Mouse (Mus musculus) liver, postnatal 0 days (tissue): ENCODE measurements at regions not wholly inside any gene's neighbourhood (a gene's known extent, or its start where the extent isn't known, plus 50 kb on each side); places are given as distances from the start of the nearest gene placed in this dataset.

Experiments
- ATAC-seq: fragments of 200-750 bp; cut with Nextera tagmentation; 2 replicates; pipeline ENCODE4 v1.8.0; 2017; ENCODE audit warnings: mild to moderate bottlenecking, moderate library complexity
- DNase-seq: peaks from one replicate; pipeline ENCODE4 v3.0.0-alpha.2; 2016
- H3K27ac ChIP-seq: fragments of 300-500 bp; sonication (generic); 2 replicates; pipeline ENCODE4 v1.5.1; 2014; ENCODE audit warnings: antibody characterized with exemption, moderate library complexity, mild to moderate bottlenecking, low read depth
- H3K27me3 ChIP-seq: fragments of 300-500 bp; sonication (generic); 2 replicates; pipeline ENCODE4 v1.6.1; 2014; ENCODE audit warnings: low read length, control low read depth, mixed read lengths; ENCODE audit not compliant: insufficient read depth
- H3K36me3 ChIP-seq: fragments of 300-500 bp; sonication (generic); replicated peaks from 2 replicates; pipeline ENCODE4 v1.6.1; 2014; ENCODE audit warnings: mild to moderate bottlenecking, control low read depth, low read length, moderate library complexity, mixed read lengths; ENCODE audit not compliant: insufficient read depth
- H3K4me1 ChIP-seq: fragments of 300-500 bp; sonication (generic); 2 replicates; pipeline ENCODE4 v1.6.1; 2014; ENCODE audit warnings: antibody characterized with exemption, mild to moderate bottlenecking, control low read depth; ENCODE audit not compliant: insufficient read depth
- H3K4me2 ChIP-seq: fragments of 300-500 bp; sonication (generic); 2 replicates; pipeline ENCODE4 v1.6.1; 2014; ENCODE audit warnings: low read depth, mild to moderate bottlenecking, low read length, moderate library complexity, mixed read lengths
- H3K4me3 ChIP-seq: fragments of 300-500 bp; sonication (generic); 2 replicates; pipeline ENCODE4 v1.5.1; 2014; ENCODE audit warnings: low read depth, low read length
- H3K9ac ChIP-seq: fragments of 300-500 bp; sonication (generic); replicated peaks from 2 replicates; pipeline ENCODE4 v1.6.1; 2014; ENCODE audit warnings: mild to moderate bottlenecking, moderate library complexity
- H3K9me3 ChIP-seq: fragments of 300-500 bp; sonication (generic); 2 replicates; pipeline ENCODE4 v1.6.1; 2016; ENCODE audit warnings: mild to moderate bottlenecking, control low read depth, low read length, mixed read lengths
- CTCF ChIP-seq: sonication (generic); IDR thresholded peaks from 2 replicates; pipeline ENCODE4 v1.5.1; 2016; ENCODE audit warnings: antibody characterized with exemption, low read depth
- EP300 ChIP-seq: IDR thresholded peaks from 2 replicates; pipeline ENCODE4 v1.6.1; 2016; ENCODE audit warnings: antibody characterized with exemption, low read depth, mild to moderate bottlenecking
- WGBS: fragments of 180-500 bp; shearing (Covaris S2); extraction: QIAGEN DNeasy Blood & Tissue Kit; methylation state at CpG from one replicate; pipeline ENCODE4 v1.1.7; 2014; ENCODE audit not compliant: insufficient replicate concordance; 5-methylcytosine and 5-hydroxymethylcytosine counted together

GRCm38 (mm10) chr11:24750144-24750779, 672.4 kb downstream of the Bcl11a start:
- no peak for TF ChIP-seq CTCF
- no peak for TF ChIP-seq EP300
- Histone ChIP-seq H3K4me1 (no peaks in the 10 kb centered on the region), H3K27ac (no peak overlapping the region), H3K9me3 (no peaks in the 10 kb centered on the region), H3K36me3 (no peaks in the 10 kb centered on the region), H3K4me2 (no peak overlapping the region), H3K9ac (no peak overlapping the region), H3K27me3 (no peaks in the 10 kb centered on the region), H3K4me3 (no peak overlapping the region)
- DNase-seq (no peak), ATAC-seq (no peak)
- 50% methylated on average over 7 of the region's 7 CpGs for WGBS

- Histone ChIP-seq H3K4me3 (no peak overlapping the region), H3K4me1 (no peaks in the 10 kb centered on the region), H3K36me3 (no peaks in the 10 kb centered on the region), H3K9me3 (no peaks in the 10 kb centered on the region), H3K27ac (no peak overlapping the region), H3K9ac (no peak overlapping the region), H3K4me2 (no peak overlapping the region), H3K27me3 (no peaks in the 10 kb centered on the region)
- no peak for ATAC-seq
- no peak for DNase-seq
- TF ChIP-seq EP300, result no peak
- no peak for TF ChIP-seq CTCF
Observed at GRCm38 (mm10) chr11:24758130-24758529, 680.3 kb downstream of the Bcl11a start.

GRCm38 (mm10) chr11:24783470-24783869, 705.6 kb downstream of the Bcl11a start:
- Histone ChIP-seq H3K27me3 (no peaks in the 10 kb centered on the region), H3K9ac (no peak overlapping the region), H3K9me3 (peaks cover 2% of the 10 kb centered on the region; the same call in 1 of the 2 replicates), H3K4me1 (no peaks in the 10 kb centered on the region), H3K4me3 (no peak overlapping the region), H3K36me3 (no peaks in the 10 kb centered on the region), H3K4me2 (no peak overlapping the region), H3K27ac (no peak overlapping the region)
- TF ChIP-seq CTCF (no peak), EP300 (no peak)
- DNase-seq (no peak), ATAC-seq (no peak)
- WGBS, result 74% methylated on average over 7 of the region's 7 CpGs

- Histone ChIP-seq H3K27ac (no peak overlapping the region), H3K27me3 (no peaks in the 10 kb centered on the region), H3K9me3 (peaks cover 2% of the 10 kb centered on the region; the same call in 1 of the 2 replicates), H3K4me2 (no peak overlapping the region), H3K9ac (no peak overlapping the region), H3K4me1 (no peaks in the 10 kb centered on the region), H3K4me3 (no peak overlapping the region), H3K36me3 (no peaks in the 10 kb centered on the region)
- no peak for ATAC-seq
- 70% methylated on average over 2 of the region's 2 CpGs for WGBS
- TF ChIP-seq EP300 (no peak), CTCF (no peak)
- no peak for DNase-seq
Observed at GRCm38 (mm10) chr11:24789120-24789519, 711.3 kb downstream of the Bcl11a start.

GRCm38 (mm10) chr11:24795510-24796211, 717.8 kb downstream of the Bcl11a start:
- Histone ChIP-seq H3K9ac (no peak overlapping the region), H3K4me2 (no peak overlapping the region), H3K27me3 (no peaks in the 10 kb centered on the region), H3K27ac (no peak overlapping the region), H3K36me3 (no peaks in the 10 kb centered on the region), H3K9me3 (no peaks in the 10 kb centered on the region), H3K4me3 (no peak overlapping the region), H3K4me1 (no peaks in the 10 kb centered on the region)
- no peak for TF ChIP-seq CTCF
- TF ChIP-seq EP300, result no peak
- DNase-seq (no peak), ATAC-seq (no peak)
- WGBS, result 74% methylated on average over 4 of the region's 4 CpGs

GRCm38 (mm10) chr11:24804623-24805023, 726.8 kb downstream of the Bcl11a start:
- no peak overlapping the region for H3K27ac ChIP-seq
- H3K36me3 ChIP-seq, result no peaks in the 10 kb centered on the region
- H3K9ac ChIP-seq, result no peak overlapping the region
- no peak for ATAC-seq
- TF ChIP-seq EP300, result no peak
- TF ChIP-seq CTCF, result no peak
- H3K9me3 ChIP-seq, result no peaks in the 10 kb centered on the region
- 68% methylated on average over 8 of the region's 8 CpGs for WGBS
- no peaks in the 10 kb centered on the region for H3K4me1 ChIP-seq
- no peak for DNase-seq
- H3K4me2 ChIP-seq, result no peak overlapping the region
- H3K4me3 ChIP-seq, result no peak overlapping the region
- no peaks in the 10 kb centered on the region for H3K27me3 ChIP-seq
